Mouse (Mus musculus) cortical plate, adult 2 months (tissue): Measurements from ENCODE around the gene Spata18. TPM values are rescaled to one million over a fixed set of nuclear protein-coding genes. Genes with fewer than 3 reads are reported as not detected.

Source experiments
- H3K27ac ChIP-seq: fragments of 200-500 bp; 2 replicates; pipeline ENCODE4 v1.5.1; 2012; ENCODE audit warnings: low read length, control low read depth, inconsistent platforms; ENCODE audit not compliant: insufficient read depth
- H3K4me1 ChIP-seq: fragments of 200-500 bp; 2 replicates; pipeline ENCODE4 v1.6.1; 2011; ENCODE audit warnings: low read length; ENCODE audit not compliant: control insufficient read depth, insufficient read depth
- H3K4me3 ChIP-seq: fragments of 200-500 bp; 2 replicates; pipeline ENCODE4 v1.5.1; 2011; ENCODE audit warnings: mild to moderate bottlenecking, low read length, control low read depth; ENCODE audit not compliant: insufficient read depth
- CTCF ChIP-seq: fragments of 200-500 bp; IDR thresholded peaks from 2 replicates; pipeline ENCODE4 v1.5.1; 2011; ENCODE audit warnings: mild to moderate bottlenecking, control low read depth, low read length; ENCODE audit not compliant: insufficient read depth; ENCODE audit errors: extremely low read depth
- POLR2A ChIP-seq: fragments of 200-500 bp; IDR thresholded peaks from 2 replicates; pipeline ENCODE4 v1.6.1; 2011; ENCODE audit warnings: mild to moderate bottlenecking, low read length, control low read depth; ENCODE audit not compliant: insufficient read depth; ENCODE audit errors: extremely low read depth
- polyA plus RNA-seq: library from polyadenylated mRNA; depleted of rRNA; stranded (reverse); fragments of >200 nt; gene quantifications from 2 replicates; pipeline ENCODE4 v1.2.3, GENCODE M21; 2012

The Spata18 gene
- polyA plus RNA-seq, 1 experiment, result 0.33 TPM

DNA sequence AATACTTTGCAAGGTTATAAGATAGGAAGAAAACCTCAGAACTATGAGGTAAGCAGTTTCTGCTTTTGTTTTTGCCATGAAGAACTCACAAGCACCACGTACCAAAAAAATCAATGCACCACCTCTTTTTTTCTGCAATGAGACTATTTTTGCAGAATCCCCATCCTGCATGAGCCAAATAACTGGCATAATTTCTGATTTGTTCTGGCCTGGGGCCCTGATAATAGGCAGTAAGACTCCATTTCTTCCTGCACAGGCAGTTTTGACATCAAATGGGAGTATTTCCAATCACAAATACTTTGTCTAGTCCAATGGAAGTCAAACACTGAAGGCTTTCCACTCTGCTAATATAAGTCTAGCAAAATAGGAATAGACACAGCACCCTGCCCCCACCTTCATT lies 42.6 kb downstream of the Spata18 start:
- Histone ChIP-seq H3K27ac (no peak overlapping the region), H3K4me1 (no peaks in the 10 kb centered on the region), H3K4me3 (no peak overlapping the region)
- TF ChIP-seq CTCF (no peak), POLR2A (no peak)

DNA sequence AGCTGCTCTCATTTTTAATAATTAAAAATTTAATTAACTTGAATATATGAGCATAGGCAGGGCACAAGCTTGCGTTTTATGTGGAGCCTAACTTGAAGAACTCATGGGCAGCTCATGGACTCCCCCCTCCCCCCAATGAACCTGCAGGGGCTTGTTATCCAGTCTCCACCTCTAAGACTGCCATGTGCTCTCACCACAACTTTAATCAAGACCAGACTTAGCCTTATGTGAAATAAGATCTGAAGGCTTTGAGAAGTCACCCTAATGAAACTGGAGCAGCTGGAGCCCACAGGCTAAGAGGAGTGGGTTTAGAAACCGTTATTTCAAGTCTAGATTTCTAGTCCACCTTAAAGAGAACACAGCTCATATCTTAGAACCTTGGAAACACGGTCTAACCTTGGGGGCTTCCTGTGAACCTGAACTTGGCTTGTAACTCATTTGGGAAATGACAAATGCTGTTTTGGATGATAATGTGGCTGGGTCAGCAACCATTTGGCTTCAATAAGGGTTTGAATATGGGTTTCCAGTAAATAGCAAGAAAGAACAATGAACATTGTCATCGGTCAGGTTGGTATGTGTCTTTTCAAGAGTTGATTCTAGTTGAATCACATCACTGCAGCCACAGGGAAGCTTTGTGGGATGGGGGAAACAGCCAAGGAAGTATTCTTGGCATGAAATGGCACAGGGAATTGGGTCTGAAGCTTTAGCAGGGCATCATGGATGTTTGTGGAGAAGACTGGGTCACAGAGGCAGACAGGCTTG lies 43.3 kb downstream of the Spata18 start:
- TF ChIP-seq POLR2A, result no peak
- TF ChIP-seq CTCF, result no peak
- no peak overlapping the region for H3K4me3 ChIP-seq
- no peaks in the 10 kb centered on the region for H3K4me1 ChIP-seq
- no peak overlapping the region for H3K27ac ChIP-seq

DNA sequence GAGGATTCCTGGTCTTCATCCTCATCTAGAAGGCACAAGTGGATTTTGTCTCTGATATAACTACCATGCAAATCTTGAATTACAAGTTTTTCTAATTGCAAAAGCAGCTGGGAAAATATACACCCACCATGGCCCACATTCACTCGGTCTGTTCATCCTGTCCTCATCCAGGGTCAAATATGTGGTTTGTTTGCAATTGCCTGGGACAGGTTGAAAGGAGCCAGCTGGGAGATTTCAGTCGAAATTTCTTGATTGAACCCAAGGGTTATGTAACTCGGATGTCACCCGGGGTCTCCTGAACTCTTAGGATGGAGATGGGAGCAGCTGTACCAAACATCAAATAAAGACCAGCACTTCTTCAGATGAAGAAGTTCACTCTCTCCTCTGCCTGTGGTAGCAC lies 46.5 kb downstream of the Spata18 start:
- H3K4me3 ChIP-seq, result no peak overlapping the region
- H3K27ac ChIP-seq, result no peak overlapping the region
- no peaks in the 10 kb centered on the region for H3K4me1 ChIP-seq
- TF ChIP-seq POLR2A (no peak), CTCF (no peak)

DNA sequence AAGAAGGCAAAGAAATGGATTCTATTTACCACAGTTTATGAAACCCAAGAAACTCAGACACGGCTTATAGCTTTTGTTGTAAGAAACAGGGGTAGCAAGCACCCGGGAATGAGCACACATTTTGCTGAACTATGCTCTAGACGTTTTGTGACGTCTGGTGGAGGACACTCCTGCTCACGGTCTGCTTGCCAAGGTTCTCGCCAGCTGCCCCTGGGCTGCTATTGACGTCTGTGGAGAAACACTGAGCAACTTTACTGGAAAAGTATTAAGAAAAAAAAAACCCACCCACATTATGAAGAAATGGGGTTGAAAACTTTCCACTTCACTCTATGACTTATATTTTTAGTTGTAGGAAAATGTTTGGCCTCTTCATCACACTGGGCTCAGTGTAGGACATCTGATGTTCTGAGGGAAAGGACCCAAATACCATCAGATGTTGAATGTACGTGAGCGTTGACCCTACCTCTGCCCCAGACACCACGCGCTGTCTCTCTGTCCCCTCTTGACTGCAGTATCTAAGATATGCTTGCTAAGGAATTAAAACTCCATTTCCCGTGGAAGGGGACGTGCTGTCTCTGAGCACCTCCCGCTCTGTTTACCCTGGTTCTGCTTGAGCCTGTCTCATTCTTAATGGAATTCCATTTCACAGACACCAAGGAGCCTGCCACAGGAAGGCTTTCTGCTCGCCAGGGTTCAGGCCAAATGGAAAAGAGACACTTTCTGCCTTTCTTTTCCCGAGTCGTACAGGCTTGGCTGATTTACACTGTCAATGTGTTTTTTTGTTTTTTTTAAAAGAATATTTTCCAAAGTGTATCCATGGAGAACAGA lies 50.1 kb downstream of the Spata18 start:
- Histone ChIP-seq H3K27ac (no peak overlapping the region), H3K4me3 (no peak overlapping the region), H3K4me1 (no peaks in the 10 kb centered on the region)
- TF ChIP-seq POLR2A, result no peak
- no peak for TF ChIP-seq CTCF

DNA sequence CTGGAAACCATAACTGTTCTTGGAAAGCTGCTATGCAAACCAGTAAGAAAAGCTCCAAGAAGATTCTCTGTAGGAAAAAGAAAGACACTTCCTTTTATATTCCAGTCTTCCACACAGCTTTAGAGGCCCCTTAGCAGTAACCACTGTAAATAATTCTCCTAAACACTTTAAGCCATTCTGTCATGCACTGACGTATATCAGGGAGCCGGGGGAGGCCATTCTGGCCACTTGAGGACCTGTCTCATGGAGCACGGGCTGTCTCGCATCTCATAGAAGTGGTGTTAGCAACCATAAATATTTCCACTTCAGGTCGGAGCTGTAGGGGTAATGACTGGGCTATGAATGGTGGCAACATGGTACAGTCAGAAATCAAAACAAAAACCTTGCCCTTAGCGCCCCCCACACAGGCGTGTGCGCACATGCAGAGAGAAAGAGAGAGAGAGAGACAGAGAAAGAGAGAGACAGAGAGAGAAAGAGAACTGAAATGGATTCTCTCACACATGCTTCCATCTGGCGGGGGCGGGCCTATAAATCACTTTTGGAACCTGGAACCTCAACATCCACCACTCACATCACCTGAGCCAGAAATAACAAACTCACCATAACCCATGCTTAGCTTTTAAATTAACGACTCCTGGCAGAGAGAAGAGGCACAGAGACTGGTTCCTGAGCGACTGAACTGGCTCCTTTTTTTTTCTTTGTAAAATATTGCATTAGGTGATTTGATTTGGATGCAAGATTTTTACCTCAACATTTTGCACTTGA lies 50.9 kb downstream of the Spata18 start:
- Histone ChIP-seq H3K4me3 (no peak overlapping the region), H3K27ac (no peak overlapping the region), H3K4me1 (no peaks in the 10 kb centered on the region)
- TF ChIP-seq POLR2A (no peak), CTCF (no peak)

DNA sequence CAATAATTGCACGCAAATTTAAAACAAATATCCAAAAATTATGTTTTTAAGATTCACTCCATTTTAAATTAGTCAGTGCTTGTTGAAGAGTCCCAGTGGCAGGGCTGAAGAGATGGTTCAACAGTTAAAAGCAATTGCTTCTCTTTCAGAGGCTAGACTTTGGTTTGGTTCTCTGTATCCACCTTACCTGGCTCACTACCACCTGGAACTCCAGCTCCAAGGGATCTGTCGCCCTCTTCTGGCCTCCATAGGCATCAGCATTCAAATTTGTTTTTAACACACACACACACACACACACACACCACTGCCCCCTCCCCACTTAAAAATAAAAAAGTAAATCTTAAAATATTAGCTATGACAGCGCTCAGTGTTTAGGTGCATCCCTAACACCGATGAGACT lies 51.9 kb downstream of the Spata18 start:
- no peak overlapping the region for H3K4me3 ChIP-seq
- no peak overlapping the region for H3K27ac ChIP-seq
- H3K4me1 ChIP-seq, result no peaks in the 10 kb centered on the region
- TF ChIP-seq POLR2A (no peak), CTCF (no peak)

DNA sequence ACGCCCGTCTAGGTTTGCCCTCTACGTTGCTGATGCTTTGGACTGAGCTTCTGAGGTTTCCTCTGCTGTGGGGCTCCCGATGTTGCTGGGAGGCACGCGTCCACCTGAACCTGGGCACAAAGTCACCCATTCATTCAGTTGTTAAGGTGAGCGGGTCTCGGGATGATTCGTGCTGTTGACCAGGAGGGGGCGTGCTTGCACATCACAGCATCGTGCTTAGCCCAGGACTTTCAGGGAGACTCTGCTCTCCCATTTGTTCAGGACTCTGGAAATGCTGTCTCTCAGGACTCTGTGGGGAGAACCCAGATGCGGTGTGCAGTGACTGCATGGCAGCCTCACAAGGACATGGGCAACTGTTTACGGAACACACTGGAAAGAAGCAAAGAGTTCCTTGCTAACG lies 53.1 kb downstream of the Spata18 start:
- Histone ChIP-seq H3K4me1 (no peaks in the 10 kb centered on the region), H3K27ac (no peak overlapping the region), H3K4me3 (no peak overlapping the region)
- TF ChIP-seq CTCF, result no peak
- TF ChIP-seq POLR2A, result no peak

DNA sequence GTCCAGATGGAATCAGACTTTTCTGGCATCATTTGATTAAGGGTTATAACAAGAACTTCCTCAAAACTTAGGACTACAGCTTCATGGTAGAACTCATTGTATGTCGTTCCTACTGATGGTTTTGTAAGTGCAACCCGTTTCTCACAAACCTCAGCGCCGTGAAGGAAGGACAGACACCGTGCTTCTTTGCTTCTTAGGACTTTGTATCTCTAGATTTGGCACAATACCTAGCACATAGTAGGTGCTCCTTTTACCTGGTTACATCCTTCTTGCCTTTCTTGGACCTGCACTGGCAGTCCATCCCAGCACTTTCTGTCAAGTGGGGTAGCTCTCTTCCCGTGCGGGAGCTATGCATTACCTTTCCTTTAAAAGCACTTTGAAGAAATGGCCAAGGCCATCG lies 53.6 kb downstream of the Spata18 start:
- no peak for TF ChIP-seq CTCF
- TF ChIP-seq POLR2A, result no peak
- H3K27ac ChIP-seq, result no peak overlapping the region
- no peak overlapping the region for H3K4me3 ChIP-seq
- H3K4me1 ChIP-seq, result no peaks in the 10 kb centered on the region

DNA sequence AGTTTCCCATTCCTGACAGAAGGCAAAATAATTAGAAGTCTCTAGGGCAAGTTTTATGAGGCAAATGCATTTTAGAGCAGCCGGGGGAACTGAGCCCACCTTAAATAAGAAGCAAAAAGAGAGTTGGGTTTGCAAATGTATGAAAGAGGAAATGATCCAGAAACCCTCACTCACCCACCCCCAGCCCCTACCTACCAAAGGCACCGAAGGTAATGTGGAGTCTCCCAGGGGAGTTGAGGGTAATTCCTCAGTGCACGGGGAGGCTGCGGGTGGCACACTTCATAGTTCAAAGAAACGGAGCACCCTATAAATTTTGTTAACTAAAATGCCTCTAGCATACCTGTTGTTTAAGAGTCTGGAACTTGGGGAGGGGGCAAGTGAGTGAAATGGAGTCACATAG lies 54.1 kb downstream of the Spata18 start:
- Histone ChIP-seq H3K4me1 (no peaks in the 10 kb centered on the region), H3K4me3 (no peak overlapping the region), H3K27ac (no peak overlapping the region)
- TF ChIP-seq POLR2A (no peak), CTCF (no peak)
